Mouse (Mus musculus) left cerebral cortex, postnatal 4 days (tissue): ENCODE measurements at regions not wholly inside any gene's neighbourhood (a gene's known extent, or its start where the extent isn't known, plus 50 kb on each side); places are given as distances from the start of the nearest gene placed in this dataset.

Experiments
- DNase-seq: peaks from one replicate; pipeline ENCODE4 v3.0.0-alpha.2; 2022
- intact Hi-C: fragments of 180-260 bp; cut with DNase I; formaldehyde crosslinking; loops from one replicate; pipeline ENCODE4 v1.15.1; 2025

DNA sequence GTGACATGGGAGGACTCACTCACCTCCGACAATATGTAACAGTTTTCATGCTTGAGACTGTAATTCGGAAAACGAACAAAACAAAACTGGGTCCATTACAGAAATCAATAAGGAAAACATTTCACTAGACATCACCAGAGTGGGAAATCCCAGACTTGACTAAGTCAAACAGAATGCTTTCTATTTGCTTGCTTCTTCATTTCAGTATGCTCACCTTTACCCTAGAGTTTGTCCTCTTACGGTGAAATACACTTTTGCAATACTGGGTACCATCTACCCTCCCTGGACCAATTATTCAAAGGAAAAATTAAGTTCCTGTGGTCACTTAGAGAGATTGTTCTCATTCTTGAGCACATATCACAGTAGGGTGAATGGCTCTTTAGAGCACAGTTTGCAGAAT lies 613.4 kb upstream of the 4930412O13Rik start:
- intact Hi-C loops, result no loop called here
- no peak for DNase-seq

DNA sequence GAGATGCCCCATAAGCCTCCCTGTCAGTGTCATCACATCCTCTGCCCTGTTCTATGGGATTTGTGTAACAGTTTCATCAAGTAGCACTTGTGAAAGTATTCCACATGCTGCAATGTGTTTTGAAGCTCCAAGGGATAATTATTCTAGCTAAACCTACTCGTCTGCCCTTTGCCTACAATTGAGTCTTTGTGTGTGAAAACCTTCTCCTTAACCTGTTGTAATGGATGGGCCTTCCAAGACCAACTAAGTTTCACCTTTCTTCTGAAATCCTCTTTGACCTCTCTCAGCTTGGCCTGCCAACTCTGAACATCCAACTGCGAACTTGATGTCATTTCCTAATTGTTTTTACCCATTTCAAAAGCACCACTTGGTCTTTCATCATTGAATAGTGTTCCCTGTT lies 597.6 kb upstream of the 4930412O13Rik start:
- DNase-seq, result no peak
- intact Hi-C loops, result no loop called here

GRCm38 (mm10) chr2:9285800-9286199 lies 595.3 kb upstream of the 4930412O13Rik start:
- intact Hi-C loops, result no loop called here
- no peak for DNase-seq

- intact Hi-C loops, result no loop called here
- DNase-seq, result no peak
Measured at GRCm38 (mm10) chr2:9287077-9287476, 594.0 kb upstream of the 4930412O13Rik start.

DNA sequence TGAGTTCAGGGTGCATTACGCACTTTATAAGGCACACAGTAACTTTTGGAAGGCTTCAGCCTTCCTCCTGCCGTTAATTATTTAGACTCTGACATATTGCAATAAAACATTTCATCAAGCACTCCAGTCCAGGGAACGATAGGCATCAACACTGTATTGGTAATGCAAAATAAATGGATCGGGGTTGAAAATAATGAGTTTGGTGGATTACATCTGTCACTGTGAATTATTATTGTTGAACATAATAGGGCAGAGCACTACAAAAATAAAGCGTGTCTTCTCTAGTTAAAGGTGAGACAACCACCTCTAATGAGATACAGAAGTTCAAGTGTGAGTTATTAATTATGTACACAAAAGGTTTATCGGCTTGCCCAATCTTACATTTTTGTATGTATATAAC lies 593.4 kb upstream of the 4930412O13Rik start:
- intact Hi-C loops, result no loop called here

DNA sequence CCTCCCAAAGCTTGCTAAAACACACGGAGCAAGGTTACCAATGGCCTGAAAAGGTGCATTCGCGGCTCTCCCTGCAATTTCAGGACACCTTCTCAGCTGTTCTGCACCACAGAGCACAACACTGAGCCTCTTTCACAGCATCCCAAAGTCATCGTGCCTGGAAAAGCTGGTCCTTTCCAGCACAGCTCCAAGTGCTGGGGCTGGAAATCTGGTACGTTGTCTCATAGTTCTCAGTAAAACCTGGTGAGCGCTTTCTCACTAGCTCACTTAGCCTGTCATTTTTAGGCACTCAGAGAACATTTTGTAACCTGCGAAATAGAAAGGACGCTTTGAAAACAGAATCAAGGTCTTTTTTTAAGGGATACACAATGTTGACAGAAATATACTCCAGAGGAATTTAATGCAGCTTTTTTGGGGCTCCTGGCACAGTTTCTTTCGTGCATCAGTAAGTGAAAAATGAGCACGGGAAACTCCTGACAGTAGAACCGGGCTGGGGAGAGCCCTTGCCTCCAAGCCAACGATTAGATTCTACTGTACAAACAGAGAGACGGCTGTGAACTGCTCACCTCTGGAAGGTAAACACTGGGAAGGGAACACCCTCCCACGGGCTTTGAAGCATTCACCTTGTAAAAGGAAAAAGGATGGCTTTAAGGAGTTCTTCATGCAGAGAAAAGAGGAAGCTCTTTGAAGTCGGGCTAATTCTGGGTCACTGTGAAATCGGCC lies 549.3 kb upstream of the 4930412O13Rik start:
- intact Hi-C loops, result no loop called here
- DNase-seq, result no peak

More for the DNA sequence above, 593.4 kb upstream of the 4930412O13Rik start:
- DNase-seq, result no peak

- DNase-seq, result no peak
- intact Hi-C loops, result no loop called here
Measured at GRCm38 (mm10) chr2:9348982-9349381, 532.1 kb upstream of the 4930412O13Rik start.

- intact Hi-C loops, result no loop called here
- DNase-seq, result no peak
Measured at GRCm38 (mm10) chr2:9349994-9350393, 531.1 kb upstream of the 4930412O13Rik start.

- intact Hi-C loops, result no loop called here
- DNase-seq, result peak; percentile 25
Measured at GRCm38 (mm10) chr2:9352190-9352589, 528.9 kb upstream of the 4930412O13Rik start.

- intact Hi-C loops, result no loop called here
- DNase-seq, result no peak
Measured at GRCm38 (mm10) chr2:9360020-9360419, 521.0 kb upstream of the 4930412O13Rik start.

DNA sequence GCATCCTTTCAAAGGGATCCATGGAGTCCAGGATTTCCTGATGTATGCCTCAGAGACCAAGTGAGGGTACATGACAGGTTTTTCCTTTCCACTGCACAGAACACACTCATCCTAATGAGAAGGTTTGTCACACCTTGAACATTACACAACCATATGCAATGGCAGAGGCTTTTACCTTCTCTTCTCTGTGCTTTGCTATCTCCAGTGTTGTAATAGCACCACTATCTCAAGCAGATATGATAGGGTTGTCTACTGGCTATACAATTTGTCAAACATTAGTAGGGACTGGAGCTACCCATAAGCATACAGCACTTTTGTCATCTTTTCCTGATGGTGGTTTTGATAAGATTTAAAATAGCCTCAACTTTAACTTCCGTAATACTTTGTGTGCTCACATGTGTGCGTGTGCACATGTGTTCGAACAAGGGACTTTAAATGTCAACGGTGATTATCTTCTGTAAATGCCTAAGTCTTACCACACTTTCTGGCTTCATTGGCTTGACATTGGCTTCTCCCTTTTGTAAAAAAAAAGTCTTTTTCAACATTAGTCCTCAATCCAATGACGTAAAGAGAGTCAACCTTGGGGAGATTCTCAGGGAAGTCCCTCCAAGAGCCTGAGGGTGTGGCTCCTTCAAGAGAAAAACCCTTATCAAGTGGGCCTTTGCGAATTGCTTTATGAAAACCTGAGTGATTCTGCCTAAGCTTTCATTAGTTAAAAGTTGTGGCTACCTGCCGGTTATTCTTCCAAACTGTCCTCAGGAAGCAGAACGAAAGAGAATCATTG lies 513.1 kb upstream of the 4930412O13Rik start:
- no peak for DNase-seq
- intact Hi-C loops, result no loop called here

DNA sequence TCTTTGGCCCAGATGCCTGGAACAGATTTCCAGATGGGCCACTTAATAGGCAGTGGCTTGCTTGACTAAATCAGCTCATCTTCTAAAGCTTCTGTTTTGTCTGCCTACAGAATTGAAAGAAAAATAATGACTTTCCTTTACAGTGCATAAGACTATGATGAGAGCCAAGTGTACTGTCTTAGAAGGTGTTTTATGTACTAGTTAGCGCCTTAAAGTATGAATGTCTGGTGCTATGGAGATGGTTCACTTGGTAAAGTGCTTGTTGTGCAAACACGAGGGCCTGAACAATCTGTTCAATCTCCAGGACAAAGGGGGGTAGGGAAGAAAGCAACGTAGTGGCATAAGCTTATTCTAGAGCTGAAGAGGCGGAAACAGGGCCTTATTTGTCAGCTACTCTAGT lies 511.5 kb upstream of the 4930412O13Rik start:
- DNase-seq, result no peak
- intact Hi-C loops, result no loop called here

GRCm38 (mm10) chr2:9386566-9386965 lies 494.5 kb upstream of the 4930412O13Rik start:
- peak; percentile 1 for DNase-seq
- intact Hi-C loops, result no loop called here

DNA sequence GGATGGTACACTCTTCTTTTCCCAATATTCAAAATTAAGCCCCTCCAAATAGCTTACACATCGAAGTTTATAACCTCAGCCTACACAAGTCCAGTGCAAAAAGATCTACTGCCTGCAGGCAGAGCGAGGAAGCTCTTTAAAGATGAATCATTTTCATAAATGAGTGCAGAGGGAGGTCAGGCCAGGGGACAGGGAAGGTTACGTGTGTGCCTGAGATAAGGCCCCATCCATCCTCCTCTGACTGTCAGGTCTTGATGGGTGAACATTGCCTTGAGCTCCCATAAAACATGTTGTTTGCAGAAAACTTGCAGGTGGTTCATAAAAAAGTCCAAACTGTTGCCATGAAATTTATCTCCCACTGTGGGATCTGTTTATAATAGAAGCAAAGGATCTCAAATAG lies 493.0 kb upstream of the 4930412O13Rik start:
- intact Hi-C loops, result no loop called here

GRCm38 (mm10) chr2:9395379-9395999 lies 485.6 kb upstream of the 4930412O13Rik start:
- no peak for DNase-seq
- intact Hi-C loops, result no loop called here

More for the DNA sequence above, 493.0 kb upstream of the 4930412O13Rik start:
- no peak for DNase-seq

- intact Hi-C loops, result no loop called here
- no peak for DNase-seq
Measured at GRCm38 (mm10) chr2:9401461-9401860, 479.6 kb upstream of the 4930412O13Rik start.

DNA sequence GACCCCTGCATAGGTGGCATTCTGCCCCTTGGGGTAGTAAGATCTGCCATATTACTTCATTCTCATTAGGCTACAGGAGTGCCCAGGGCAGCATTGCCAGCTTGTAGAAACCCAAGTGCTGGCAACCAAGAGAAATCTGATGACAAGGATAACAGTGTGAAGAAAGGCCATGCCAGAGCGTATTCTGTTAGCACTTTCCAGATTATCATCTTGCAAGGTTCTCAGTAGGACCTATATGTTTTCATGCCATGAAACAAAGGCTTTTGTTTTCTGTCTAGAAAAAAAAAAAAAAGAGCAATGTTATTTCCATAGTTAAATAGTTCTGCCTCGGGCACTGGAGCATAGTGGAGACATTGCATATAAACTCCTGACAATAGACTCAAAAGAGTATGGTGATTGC lies 478.8 kb upstream of the 4930412O13Rik start:
- DNase-seq, result no peak
- intact Hi-C loops, result no loop called here

DNA sequence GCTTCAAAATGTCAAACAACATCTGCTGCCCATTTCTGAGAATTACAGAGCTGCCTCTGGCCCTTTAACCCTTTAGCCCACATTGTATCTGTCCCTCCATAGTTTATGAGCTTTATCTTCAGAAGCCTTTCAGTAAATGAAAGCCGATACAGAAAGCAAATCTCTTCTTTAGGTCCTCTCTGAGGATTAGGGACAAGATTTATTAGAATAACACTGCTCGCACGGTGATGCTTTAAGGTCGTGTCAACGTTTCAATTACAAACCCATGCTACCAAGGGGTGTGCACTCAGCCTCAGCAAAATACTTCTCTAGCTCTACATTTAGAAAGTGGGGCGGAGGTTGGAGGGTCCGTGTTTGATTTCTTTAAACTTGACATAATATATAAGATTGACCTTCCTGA lies 472.0 kb upstream of the 4930412O13Rik start:
- intact Hi-C loops, result no loop called here
- no peak for DNase-seq

GRCm38 (mm10) chr2:9422686-9423085 lies 458.4 kb upstream of the 4930412O13Rik start:
- no peak for DNase-seq
- intact Hi-C loops, result no loop called here

DNA sequence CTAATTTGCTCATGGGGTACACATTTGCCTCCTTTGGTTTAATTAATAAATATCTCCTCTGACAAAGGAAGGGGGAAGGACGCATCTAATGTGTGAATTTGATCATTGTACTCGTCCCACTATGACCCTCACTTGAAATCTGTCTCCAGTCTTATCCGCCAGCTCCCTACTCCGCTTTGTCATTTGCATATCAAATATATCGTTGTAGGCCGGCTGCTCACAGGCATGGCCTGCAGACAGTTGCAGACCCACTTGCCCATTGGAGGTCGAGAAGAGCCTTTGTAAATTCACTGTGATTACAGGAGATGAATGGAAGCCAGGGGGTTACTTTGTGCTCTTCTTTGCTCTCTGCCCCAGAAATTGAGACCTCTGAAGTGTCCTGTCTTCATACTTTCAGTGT lies 457.5 kb upstream of the 4930412O13Rik start:
- no peak for DNase-seq
- intact Hi-C loops, result no loop called here

DNA sequence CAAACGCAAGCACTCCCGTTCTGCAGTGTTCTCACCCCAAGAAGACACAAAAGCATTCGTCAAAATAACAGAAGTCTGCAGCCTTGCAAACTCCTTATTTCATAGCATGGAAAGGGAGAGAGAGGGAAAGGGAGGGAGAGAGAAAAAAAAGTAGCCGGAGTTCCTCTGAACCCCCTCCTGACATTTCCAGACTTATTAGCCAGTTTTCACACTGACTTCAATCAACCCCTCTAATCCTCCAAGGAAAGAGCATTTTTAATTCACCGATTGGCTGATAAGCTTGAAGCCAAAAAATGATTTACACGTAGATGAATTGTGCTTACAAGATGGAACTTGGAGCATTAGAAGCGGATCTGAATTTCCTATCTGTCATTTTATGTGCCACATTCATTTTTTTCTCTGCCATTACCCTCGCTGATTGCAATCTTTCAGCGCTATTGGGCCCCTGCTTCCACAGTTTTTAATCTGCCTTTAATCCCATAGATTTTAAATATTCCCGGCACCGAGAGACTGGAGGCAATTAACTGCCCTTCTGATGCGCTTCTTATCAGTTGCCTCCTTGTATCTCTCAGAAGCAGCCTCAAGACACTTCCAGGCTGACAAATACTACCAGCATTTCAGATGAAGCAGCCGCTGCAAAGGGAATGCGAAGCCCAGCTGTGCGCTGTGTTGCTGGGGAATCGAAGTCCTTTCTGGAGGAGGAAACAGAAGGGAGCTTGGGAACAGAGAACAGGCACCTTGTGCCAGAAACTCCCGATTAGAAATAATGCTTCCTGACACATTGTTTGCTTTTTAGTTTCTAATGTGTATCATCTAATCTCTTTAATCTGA lies 447.7 kb upstream of the 4930412O13Rik start:
- peak; percentile 6 for DNase-seq
- intact Hi-C loops, result no loop called here
